Mouse (Mus musculus) hindbrain, postnatal 0 days (tissue): ENCODE measurements around the gene Nup62. TPM values are rescaled to one million over a fixed set of nuclear protein-coding genes. Genes with fewer than 3 reads are reported as not detected.
A peak's percentile ranks its signal among the peaks of the same experiment; 100 is the strongest.

Experiments used
- ATAC-seq: fragments of 200-750 bp; cut with Nextera tagmentation; 2 replicates; pipeline ENCODE4 v1.8.0; 2017; ENCODE audit warnings: mild to moderate bottlenecking, moderate TSS enrichment, moderate library complexity
- DNase-seq: peaks from one replicate; pipeline ENCODE4 v3.0.0-alpha.2; 2015; ENCODE audit warnings: low spot score
- H3K27ac ChIP-seq: fragments of 300-500 bp; sonication (generic); 2 replicates; pipeline ENCODE4 v1.5.1; 2014; ENCODE audit warnings: mild to moderate bottlenecking
- H3K27me3 ChIP-seq: fragments of 300-500 bp; sonication (generic); 2 replicates; pipeline ENCODE4 v1.6.1; 2014; ENCODE audit warnings: low read length, mixed read lengths; ENCODE audit not compliant: insufficient read depth
- H3K36me3 ChIP-seq: fragments of 300-500 bp; sonication (generic); 2 replicates; pipeline ENCODE4 v1.6.1; 2014; ENCODE audit warnings: low read length, mixed read lengths; ENCODE audit not compliant: insufficient read depth
- H3K4me1 ChIP-seq: fragments of 300-500 bp; sonication (generic); 2 replicates; pipeline ENCODE4 v1.6.1; 2014; ENCODE audit warnings: antibody characterized with exemption, low read length, mixed read lengths; ENCODE audit not compliant: insufficient read depth
- H3K4me2 ChIP-seq: fragments of 300-500 bp; sonication (generic); 2 replicates; pipeline ENCODE4 v1.6.1; 2014; ENCODE audit warnings: low read depth, mild to moderate bottlenecking, low read length, moderate library complexity, mixed read lengths
- H3K4me3 ChIP-seq: fragments of 300-500 bp; sonication (generic); 2 replicates; pipeline ENCODE4 v1.5.1; 2014; ENCODE audit warnings: low read length
- H3K9ac ChIP-seq: fragments of 300-500 bp; sonication (generic); replicated peaks from 2 replicates; pipeline ENCODE4 v1.6.1; 2014; ENCODE audit warnings: mild to moderate bottlenecking, low read length, moderate library complexity, mixed read lengths
- H3K9me3 ChIP-seq: fragments of 300-500 bp; sonication (generic); 2 replicates; pipeline ENCODE4 v1.6.1; 2016; ENCODE audit warnings: low read length, mixed read lengths
- CTCF ChIP-seq: IDR thresholded peaks from 2 replicates; pipeline ENCODE4 v1.5.1; 2016; ENCODE audit warnings: antibody characterized with exemption, control low read depth, low read depth
- WGBS: fragments of 180-500 bp; shearing (Covaris S2); extraction: QIAGEN DNeasy Blood & Tissue Kit; methylation state at CpG from one replicate; pipeline ENCODE4 v1.1.7; 2014; 5-methylcytosine and 5-hydroxymethylcytosine counted together
- polyA plus RNA-seq: library from polyadenylated mRNA; unstranded; fragments of >200 nt; fragmentation: Nextera tagmentation; extraction: Ambion mirVana; gene quantifications from 2 replicates; pipeline ENCODE4 v1.2.1, GENCODE M21; 2015
- total RNA-seq: library from RNA; depleted of rRNA; stranded (reverse); fragments of >200 nt; gene quantifications from 2 replicates; pipeline ENCODE4 v1.2.3, GENCODE M21; 2014

Nup62 gene
- total and polyA plus RNA-seq, 2 experiments from 2014 or later: 46.4 to 67.0 TPM

- ATAC-seq: no peak
- Histone ChIP-seq H3K36me3 (no peaks in the 10 kb centered on the region), H3K9ac (no peak overlapping the region), H3K4me3 (no peak overlapping the region), H3K9me3 (no peaks in the 10 kb centered on the region), H3K4me2 (no peak overlapping the region), H3K4me1 (peaks cover 11% of the 10 kb centered on the region), H3K27ac (no peak overlapping the region), H3K27me3 (no peaks in the 10 kb centered on the region)
- 90% methylated on average over 20 of the region's 20 CpGs for WGBS
- DNase-seq: no peak
- TF ChIP-seq CTCF: no peak
Measured at GRCm38 (mm10) chr7:44812651-44813325, 3.1 kb upstream of the Nup62 start.

- Histone ChIP-seq H3K9ac (no peak overlapping the region), H3K4me1 (peaks cover 21% of the 10 kb centered on the region), H3K36me3 (no peaks in the 10 kb centered on the region), H3K4me3 (no peak overlapping the region), H3K9me3 (no peaks in the 10 kb centered on the region), H3K27ac (no peak overlapping the region), H3K4me2 (no peak overlapping the region), H3K27me3 (no peaks in the 10 kb centered on the region)
- DNase-seq (no peak), ATAC-seq (no peak)
- no peak for TF ChIP-seq CTCF
- 95% methylated on average over 3 of the region's 3 CpGs for WGBS
Measured at GRCm38 (mm10) chr7:44813985-44814384, 1.9 kb upstream of the Nup62 start.

- Histone ChIP-seq H3K4me2 (no peak overlapping the region), H3K27me3 (no peaks in the 10 kb centered on the region), H3K4me3 (no peak overlapping the region), H3K4me1 (peaks cover 23% of the 10 kb centered on the region), H3K27ac (no peak overlapping the region), H3K9me3 (no peaks in the 10 kb centered on the region), H3K9ac (no peak overlapping the region), H3K36me3 (no peaks in the 10 kb centered on the region)
- DNase-seq (no peak), ATAC-seq (no peak)
- TF ChIP-seq CTCF: no peak
- WGBS: 92% methylated on average over 4 of the region's 4 CpGs
Measured at GRCm38 (mm10) chr7:44814423-44814822, 1.5 kb upstream of the Nup62 start.

GRCm38 (mm10) chr7:44814952-44815553 lies 835 bp upstream of the Nup62 start:
- ATAC-seq: no peak
- no peak for TF ChIP-seq CTCF
- Histone ChIP-seq H3K27ac (0 out of 2 replicates have a peak overlapping the region, but pooled peaks have one; percentile 94), H3K4me2 (peak overlapping the region; percentile 87), H3K27me3 (no peaks in the 10 kb centered on the region), H3K9ac (no peak overlapping the region), H3K4me3 (peak overlapping the region; percentile 85), H3K4me1 (peaks cover 23% of the 10 kb centered on the region), H3K9me3 (no peaks in the 10 kb centered on the region), H3K36me3 (no peaks in the 10 kb centered on the region)
- DNase-seq: no peak
- WGBS: 24% methylated on average over 14 of the region's 14 CpGs

DNA sequence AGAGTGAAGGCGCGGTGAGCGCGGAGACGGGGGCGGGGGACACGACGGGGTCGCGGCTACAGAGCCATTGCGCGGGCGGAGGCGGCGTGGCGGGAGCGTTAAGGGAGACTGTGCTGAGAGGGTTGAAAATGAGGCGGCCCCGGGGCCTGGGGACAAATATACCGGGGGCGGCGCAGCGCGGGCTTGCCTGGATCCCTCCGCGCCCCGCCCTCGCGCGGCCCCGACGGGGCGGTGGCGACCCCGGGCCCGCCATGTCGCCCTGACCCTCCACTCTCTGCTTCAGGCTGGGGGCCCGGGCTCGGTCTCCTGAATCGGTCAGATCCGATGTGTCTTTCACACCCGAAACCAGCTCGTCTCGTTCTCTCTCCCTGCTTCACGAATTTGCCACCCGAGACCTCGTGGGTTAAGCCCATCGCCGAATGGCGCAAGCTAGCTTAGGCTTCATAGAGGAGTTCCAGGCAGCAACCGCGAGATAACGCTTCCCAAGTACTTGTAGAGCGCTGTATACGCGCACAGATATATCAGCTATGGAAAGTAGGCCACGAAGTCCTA lies 658 bp downstream of the Nup62 start, which contains the start of gene Atf5:
TSS of gene Atf5 (minus strand) at position 189 of the 552 bp plus-strand sequence.
- H3K4me2 ChIP-seq: peak within 1 kb of the TSS; percentile 87
- peak; percentile 72 for DNase-seq
- H3K27ac ChIP-seq: peak within 1 kb of the TSS; percentile 94
- peak; percentile 36 for ATAC-seq
- TF ChIP-seq CTCF: no peak
- peak within 1 kb of the TSS; percentile 85 for H3K4me3 ChIP-seq
- no peaks in the 10 kb centered on the region for H3K27me3 ChIP-seq
- no peaks in the 10 kb centered on the region for H3K9me3 ChIP-seq
- no peaks in the 10 kb centered on the region for H3K36me3 ChIP-seq
- peak within 1 kb of the TSS; percentile 93 for H3K9ac ChIP-seq
- H3K4me1 ChIP-seq: peaks cover 23% of the 10 kb centered on the region
- WGBS: under 1% methylated on average over 38 of the region's 57 CpGs

GRCm38 (mm10) chr7:44817441-44817840 lies 1.6 kb downstream of the Nup62 start:
- 34% methylated on average over 3 of the region's 3 CpGs for WGBS
- H3K4me1 ChIP-seq: peaks cover 23% of the 10 kb centered on the region
- H3K4me3 ChIP-seq: peak overlapping the region; percentile 85
- H3K9ac ChIP-seq: peak overlapping the region; percentile 93
- TF ChIP-seq CTCF: no peak
- H3K4me2 ChIP-seq: peak overlapping the region; percentile 87
- no peak for ATAC-seq
- no peak for DNase-seq
- no peaks in the 10 kb centered on the region for H3K9me3 ChIP-seq
- no peaks in the 10 kb centered on the region for H3K27me3 ChIP-seq
- H3K27ac ChIP-seq: no peak overlapping the region
- no peaks in the 10 kb centered on the region for H3K36me3 ChIP-seq
